Mouse (Mus musculus) small intestine, adult 2 months (tissue): ENCODE measurements around the gene Asap2.

Experiments
- CTCF ChIP-seq: fragments of 200-500 bp; IDR thresholded peaks from 2 replicates; pipeline ENCODE4 v1.5.1; 2012; ENCODE audit warnings: low read depth, mild to moderate bottlenecking, control low read depth, inconsistent platforms, low read length, moderate library complexity, mixed read lengths; ENCODE audit not compliant: insufficient replicate concordance, insufficient read length; ENCODE audit errors: extremely low read depth
- POLR2A ChIP-seq: fragments of 200-500 bp; IDR thresholded peaks from 2 replicates; pipeline ENCODE4 v1.6.1; 2012; ENCODE audit warnings: low read depth, mild to moderate bottlenecking, control low read depth, inconsistent platforms, low read length, moderate library complexity

DNA sequence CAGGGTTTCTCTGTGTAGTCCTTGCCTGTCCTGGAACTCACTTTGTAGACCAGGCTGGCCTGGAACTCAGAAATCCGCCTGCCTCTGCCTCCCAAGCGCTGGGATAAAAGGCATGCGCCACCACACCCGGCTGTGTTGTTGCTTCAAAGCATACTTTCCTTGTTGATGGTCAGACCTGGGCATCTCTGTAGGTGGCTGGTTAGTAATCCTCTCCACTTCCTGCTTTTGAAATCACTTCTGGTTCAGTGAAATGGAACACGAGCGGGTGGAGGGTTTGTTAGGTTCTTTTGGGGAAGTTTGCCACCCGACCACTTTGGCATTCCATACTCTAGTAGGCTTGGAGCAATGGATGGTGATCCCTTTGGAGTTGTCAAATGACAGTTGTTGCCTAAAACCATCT lies 243.5 kb downstream of the Asap2 start:
- TF ChIP-seq CTCF (no peak), POLR2A (no peak)
